Mouse (Mus musculus): Measurements from ENCODE around the gene Chst13. TPM values are rescaled to one million over a fixed set of nuclear protein-coding genes. Genes with fewer than 3 reads are reported as not detected.
A peak's percentile ranks its signal among the peaks of the same experiment; 100 is the strongest.

The Chst13 gene
- polyA plus RNA-seq, 1 experiment from 2014 or later, result 3.0 TPM

- H3K9ac ChIP-seq, result no peak overlapping the region
- WGBS, result 70% methylated on average over 4 of the region's 4 CpGs
- no peaks in the 10 kb centered on the region for H3K36me3 ChIP-seq
- no peak overlapping the region for H3K4me3 ChIP-seq
- H3K27me3 ChIP-seq, result no peaks in the 10 kb centered on the region
- H3K4me1 ChIP-seq, result 0 out of 2 replicates have a peak, but pooled peaks cover 8% of the 10 kb centered on the region
- no peaks in the 10 kb centered on the region for H3K9me3 ChIP-seq
- ATAC-seq (ENCODE audit: insufficient number of reproducible peaks, insufficient read depth, low FRiP score, low TSS enrichment, low read depth), result no peak
- H3K27ac ChIP-seq, result no peak overlapping the region
- H3K4me2 ChIP-seq, result no peak overlapping the region
Observed at GRCm38 (mm10) chr6:90348500-90348899, 23.5 kb upstream of the Chst13 start.

GRCm38 (mm10) chr6:90347183-90347582 is 22.2 kb upstream of the Chst13 start:
- no peaks in the 10 kb centered on the region for H3K27me3 ChIP-seq
- 75% methylated on average over 4 of the region's 4 CpGs for WGBS
- no peaks in the 10 kb centered on the region for H3K36me3 ChIP-seq
- H3K4me3 ChIP-seq, result no peak overlapping the region
- H3K9ac ChIP-seq, result no peak overlapping the region
- 0 out of 2 replicates have a peak, but pooled peaks cover 8% of the 10 kb centered on the region for H3K4me1 ChIP-seq
- no peak overlapping the region for H3K27ac ChIP-seq
- H3K4me2 ChIP-seq, result no peak overlapping the region
- ATAC-seq (ENCODE audit: insufficient number of reproducible peaks, insufficient read depth, low FRiP score, low TSS enrichment, low read depth), result no peak
- H3K9me3 ChIP-seq, result no peaks in the 10 kb centered on the region

GRCm38 (mm10) chr6:90342343-90342742 is 17.4 kb upstream of the Chst13 start:
- ATAC-seq (ENCODE audit: insufficient number of reproducible peaks, insufficient read depth, low FRiP score, low TSS enrichment, low read depth), result no peak
- H3K27me3 ChIP-seq, result no peaks in the 10 kb centered on the region
- no peaks in the 10 kb centered on the region for H3K4me1 ChIP-seq
- H3K9me3 ChIP-seq, result no peaks in the 10 kb centered on the region
- WGBS, result 61% methylated on average over 2 of the region's 2 CpGs
- no peaks in the 10 kb centered on the region for H3K36me3 ChIP-seq
- no peak overlapping the region for H3K9ac ChIP-seq
- H3K4me2 ChIP-seq, result no peak overlapping the region
- no peak overlapping the region for H3K4me3 ChIP-seq
- no peak overlapping the region for H3K27ac ChIP-seq

GRCm38 (mm10) chr6:90334244-90334643 is 9.3 kb upstream of the Chst13 start:
- H3K4me1 ChIP-seq, result no peaks in the 10 kb centered on the region
- 82% methylated on average over 3 of the region's 3 CpGs for WGBS
- no peaks in the 10 kb centered on the region for H3K9me3 ChIP-seq
- no peak overlapping the region for H3K9ac ChIP-seq
- no peaks in the 10 kb centered on the region for H3K36me3 ChIP-seq
- no peaks in the 10 kb centered on the region for H3K27me3 ChIP-seq
- ATAC-seq (ENCODE audit: insufficient number of reproducible peaks, insufficient read depth, low FRiP score, low TSS enrichment, low read depth), result no peak
- H3K27ac ChIP-seq, result no peak overlapping the region
- H3K4me3 ChIP-seq, result no peak overlapping the region
- no peak overlapping the region for H3K4me2 ChIP-seq

GRCm38 (mm10) chr6:90332561-90333425 is 7.8 kb upstream of the Chst13 start, which contains the start of gene Uroc1:
Gene Uroc1 (plus strand): TSS chr6:90333284.
- 85% methylated on average over 7 of the region's 7 CpGs for WGBS
- Histone ChIP-seq H3K4me3 (no peak within 1 kb of the TSS), H3K9ac (no peak within 1 kb of the TSS), H3K4me2 (no peak within 1 kb of the TSS), H3K36me3 (no peaks in the 10 kb centered on the region), H3K27ac (no peak within 1 kb of the TSS), H3K4me1 (no peaks in the 10 kb centered on the region), H3K27me3 (no peaks in the 10 kb centered on the region), H3K9me3 (no peaks in the 10 kb centered on the region)
- no peak for ATAC-seq (ENCODE audit: insufficient number of reproducible peaks, insufficient read depth, low FRiP score, low TSS enrichment, low read depth)

- peaks cover 7% of the 10 kb centered on the region for H3K27me3 ChIP-seq
- no peak overlapping the region for H3K9ac ChIP-seq
- H3K36me3 ChIP-seq, result no peaks in the 10 kb centered on the region
- 0 out of 2 replicates have a peak, but pooled peaks cover 2% of the 10 kb centered on the region for H3K4me1 ChIP-seq
- no peak overlapping the region for H3K4me3 ChIP-seq
- ATAC-seq (ENCODE audit: insufficient number of reproducible peaks, insufficient read depth, low FRiP score, low TSS enrichment, low read depth), result no peak
- H3K27ac ChIP-seq, result no peak overlapping the region
- no peaks in the 10 kb centered on the region for H3K9me3 ChIP-seq
- 33% methylated on average over 1 of the region's 1 CpGs for WGBS
- H3K4me2 ChIP-seq, result no peak overlapping the region
Observed at GRCm38 (mm10) chr6:90329953-90330352, 5.0 kb upstream of the Chst13 start.

- Histone ChIP-seq H3K27me3 (peaks cover 17% of the 10 kb centered on the region), H3K4me3 (no peak overlapping the region), H3K9me3 (no peaks in the 10 kb centered on the region), H3K4me1 (0 out of 2 replicates have a peak, but pooled peaks cover 5% of the 10 kb centered on the region), H3K9ac (no peak overlapping the region), H3K4me2 (no peak overlapping the region), H3K27ac (no peak overlapping the region), H3K36me3 (no peaks in the 10 kb centered on the region)
- 21% methylated on average over 6 of the region's 6 CpGs for WGBS
- ATAC-seq (ENCODE audit: insufficient number of reproducible peaks, insufficient read depth, low FRiP score, low TSS enrichment, low read depth), result no peak
Observed at GRCm38 (mm10) chr6:90327670-90328069, 2.7 kb upstream of the Chst13 start.

GRCm38 (mm10) chr6:90324463-90324862 is 522 bp downstream of the Chst13 start:
- 66% methylated on average over 3 of the region's 3 CpGs for WGBS
- Histone ChIP-seq H3K36me3 (no peaks in the 10 kb centered on the region), H3K27me3 (peaks cover 17% of the 10 kb centered on the region), H3K4me1 (0 out of 2 replicates have a peak, but pooled peaks cover 5% of the 10 kb centered on the region), H3K9ac (peak overlapping the region; percentile 17; the same call in 1 of the 2 replicates), H3K9me3 (no peaks in the 10 kb centered on the region), H3K4me2 (peak overlapping the region; percentile 51; the same call in 1 of the 2 replicates), H3K27ac (no peak overlapping the region), H3K4me3 (peak overlapping the region; percentile 25; the same call in 1 of the 2 replicates)
- ATAC-seq (ENCODE audit: insufficient number of reproducible peaks, insufficient read depth, low FRiP score, low TSS enrichment, low read depth), result no peak

GRCm38 (mm10) chr6:90324026-90324425 is 959 bp downstream of the Chst13 start:
- no peak overlapping the region for H3K4me3 ChIP-seq
- 0 out of 2 replicates have a peak, but pooled peaks cover 5% of the 10 kb centered on the region for H3K4me1 ChIP-seq
- no peak overlapping the region for H3K9ac ChIP-seq
- no peaks in the 10 kb centered on the region for H3K9me3 ChIP-seq
- no peak for ATAC-seq (ENCODE audit: insufficient number of reproducible peaks, insufficient read depth, low FRiP score, low TSS enrichment, low read depth)
- no peaks in the 10 kb centered on the region for H3K36me3 ChIP-seq
- 71% methylated on average over 3 of the region's 3 CpGs for WGBS
- H3K27ac ChIP-seq, result no peak overlapping the region
- H3K27me3 ChIP-seq, result peaks cover 17% of the 10 kb centered on the region
- no peak overlapping the region for H3K4me2 ChIP-seq

- no peak overlapping the region for H3K4me2 ChIP-seq
- H3K27ac ChIP-seq, result no peak overlapping the region
- H3K36me3 ChIP-seq, result no peaks in the 10 kb centered on the region
- 0 out of 2 replicates have a peak, but pooled peaks cover 5% of the 10 kb centered on the region for H3K4me1 ChIP-seq
- WGBS, result 46% methylated on average over 4 of the region's 4 CpGs
- no peaks in the 10 kb centered on the region for H3K9me3 ChIP-seq
- no peak for ATAC-seq (ENCODE audit: insufficient number of reproducible peaks, insufficient read depth, low FRiP score, low TSS enrichment, low read depth)
- no peak overlapping the region for H3K9ac ChIP-seq
- H3K4me3 ChIP-seq, result no peak overlapping the region
- peaks cover 17% of the 10 kb centered on the region for H3K27me3 ChIP-seq
Observed at GRCm38 (mm10) chr6:90321811-90322210, 3.2 kb downstream of the Chst13 start.

GRCm38 (mm10) chr6:90320429-90320828 is 4.6 kb downstream of the Chst13 start:
- H3K4me2 ChIP-seq, result no peak overlapping the region
- ATAC-seq (ENCODE audit: insufficient number of reproducible peaks, insufficient read depth, low FRiP score, low TSS enrichment, low read depth), result no peak
- H3K27me3 ChIP-seq, result peaks cover 15% of the 10 kb centered on the region
- no peak overlapping the region for H3K4me3 ChIP-seq
- WGBS, result 77% methylated on average over 5 of the region's 5 CpGs
- H3K36me3 ChIP-seq, result no peaks in the 10 kb centered on the region
- 0 out of 2 replicates have a peak, but pooled peaks cover 5% of the 10 kb centered on the region for H3K4me1 ChIP-seq
- H3K27ac ChIP-seq, result no peak overlapping the region
- no peak overlapping the region for H3K9ac ChIP-seq
- no peaks in the 10 kb centered on the region for H3K9me3 ChIP-seq
